Mouse (Mus musculus): Measurements from ENCODE around the gene Tmem131.

- no peak for TF ChIP-seq CTCF (IDR thresholded peaks at IDR 0.05; ENCODE audit: borderline replicate concordance, insufficient read depth, low read length)
- no peak for TF ChIP-seq POLR2A (IDR thresholded peaks at IDR 0.05; ENCODE audit: low read depth, low read length)
Observed at GRCm38 (mm10) chr1:36947448-36947847, 4.0 kb upstream of the Tmem131 start.
